Mouse (Mus musculus) heart, embryonic 13.5 days (tissue): ENCODE results near the gene Bysl. TPM values are rescaled to one million over a fixed set of nuclear protein-coding genes. Genes with fewer than 3 reads are reported as not detected.

Experiments
- ATAC-seq: fragments of 200-750 bp; cut with Nextera tagmentation; 2 replicates; pipeline ENCODE4 v1.8.0; 2017; ENCODE audit warnings: moderate TSS enrichment; ENCODE audit not compliant: insufficient number of reproducible peaks, low FRiP score, low TSS enrichment; ENCODE audit errors: extremely low read depth
- H3K27ac ChIP-seq: fragments of 300-500 bp; sonication (generic); replicated peaks from 2 replicates; pipeline ENCODE4 v1.5.1; 2015; ENCODE audit warnings: moderate library complexity, mild to moderate bottlenecking, inconsistent platforms
- H3K27me3 ChIP-seq: fragments of 300-500 bp; sonication (generic); replicated peaks from 2 replicates; pipeline ENCODE4 v1.6.1; 2015; ENCODE audit warnings: mild to moderate bottlenecking, inconsistent platforms
- H3K36me3 ChIP-seq: fragments of 300-500 bp; sonication (generic); 2 replicates; pipeline ENCODE4 v1.6.1; 2015; ENCODE audit warnings: mild to moderate bottlenecking, inconsistent platforms
- H3K4me1 ChIP-seq: fragments of 300-500 bp; sonication (generic); 2 replicates; pipeline ENCODE4 v1.6.1; 2015; ENCODE audit warnings: inconsistent platforms
- H3K4me2 ChIP-seq: fragments of 300-500 bp; sonication (generic); 2 replicates; pipeline ENCODE4 v1.6.1; 2015; ENCODE audit warnings: inconsistent platforms, mild to moderate bottlenecking, moderate library complexity
- H3K4me3 ChIP-seq: fragments of 300-500 bp; sonication (generic); 2 replicates; pipeline ENCODE4 v1.5.1; 2015; ENCODE audit warnings: moderate library complexity, mild to moderate bottlenecking, inconsistent platforms
- H3K9ac ChIP-seq: fragments of 300-500 bp; sonication (generic); 2 replicates; pipeline ENCODE4 v1.6.1; 2015; ENCODE audit warnings: inconsistent platforms, mild to moderate bottlenecking, moderate library complexity
- H3K9me3 ChIP-seq: fragments of 300-500 bp; sonication (generic); 2 replicates; pipeline ENCODE4 v1.6.1; 2016; ENCODE audit warnings: inconsistent platforms
- WGBS: fragments of 180-500 bp; shearing (Covaris S2); methylation state at CpG from one replicate; pipeline ENCODE4 v1.1.7; 2015; ENCODE audit warnings: mixed read lengths; 5-methylcytosine and 5-hydroxymethylcytosine counted together
- polyA plus RNA-seq: library from polyadenylated mRNA; unstranded; fragments of >200 nt; fragmentation: Nextera tagmentation; extraction: Ambion mirVana; gene quantifications from 2 replicates; pipeline ENCODE4 v1.2.1, GENCODE M21; 2015

Gene Bysl
- polyA plus RNA-seq, 1 experiment from 2014 or later: 24.1 TPM

GRCm38 (mm10) chr17:47562875-47563274 lies 48.4 kb downstream of the Bysl start:
- Histone ChIP-seq H3K27me3 (no peaks in the 10 kb centered on the region), H3K9ac (no peak overlapping the region), H3K4me1 (peaks cover 20% of the 10 kb centered on the region), H3K36me3 (no peaks in the 10 kb centered on the region), H3K4me3 (no peak overlapping the region), H3K9me3 (no peaks in the 10 kb centered on the region), H3K27ac (no peak overlapping the region), H3K4me2 (no peak overlapping the region)
- 81% methylated on average over 6 of the region's 6 CpGs for WGBS
- ATAC-seq: no peak

- Histone ChIP-seq H3K27me3 (no peaks in the 10 kb centered on the region), H3K4me2 (0 out of 2 replicates have a peak overlapping the region, but pooled peaks have one; percentile 15), H3K27ac (peak overlapping the region; percentile 61; the same call in 1 of the 2 replicates), H3K36me3 (no peaks in the 10 kb centered on the region), H3K9me3 (no peaks in the 10 kb centered on the region), H3K9ac (peak overlapping the region; percentile 6; the same call in 1 of the 2 replicates), H3K4me1 (peaks cover 13% of the 10 kb centered on the region), H3K4me3 (no peak overlapping the region)
- 30% methylated on average over 6 of the region's 6 CpGs for WGBS
- no peak for ATAC-seq
Measured at GRCm38 (mm10) chr17:47559726-47560125, 51.6 kb downstream of the Bysl start.

DNA sequence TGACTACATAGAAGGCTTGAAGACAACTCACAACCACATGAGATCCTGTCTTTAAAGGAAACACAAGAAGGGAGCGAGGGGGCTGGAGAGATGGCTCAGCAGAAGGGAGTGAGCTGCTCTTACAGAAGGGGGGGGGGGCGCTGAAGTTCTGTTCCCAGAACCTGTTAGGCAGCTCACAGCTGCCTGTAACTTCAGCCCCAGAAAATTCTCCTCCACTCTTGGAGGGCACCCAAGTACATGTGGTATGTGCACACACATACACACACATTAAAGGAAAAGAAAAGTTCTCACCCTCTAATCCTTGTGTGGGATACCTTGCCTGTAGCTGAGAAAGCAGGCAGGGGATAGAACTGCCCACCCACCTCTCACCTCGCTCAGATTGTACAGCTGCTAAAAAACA lies 54.1 kb downstream of the Bysl start:
- Histone ChIP-seq H3K9ac (no peak overlapping the region), H3K36me3 (no peaks in the 10 kb centered on the region), H3K4me1 (peaks cover 13% of the 10 kb centered on the region), H3K9me3 (no peaks in the 10 kb centered on the region), H3K4me3 (no peak overlapping the region), H3K4me2 (no peak overlapping the region), H3K27me3 (no peaks in the 10 kb centered on the region), H3K27ac (no peak overlapping the region)
- ATAC-seq: no peak
- WGBS: 49% methylated on average over 3 of the region's 3 CpGs

DNA sequence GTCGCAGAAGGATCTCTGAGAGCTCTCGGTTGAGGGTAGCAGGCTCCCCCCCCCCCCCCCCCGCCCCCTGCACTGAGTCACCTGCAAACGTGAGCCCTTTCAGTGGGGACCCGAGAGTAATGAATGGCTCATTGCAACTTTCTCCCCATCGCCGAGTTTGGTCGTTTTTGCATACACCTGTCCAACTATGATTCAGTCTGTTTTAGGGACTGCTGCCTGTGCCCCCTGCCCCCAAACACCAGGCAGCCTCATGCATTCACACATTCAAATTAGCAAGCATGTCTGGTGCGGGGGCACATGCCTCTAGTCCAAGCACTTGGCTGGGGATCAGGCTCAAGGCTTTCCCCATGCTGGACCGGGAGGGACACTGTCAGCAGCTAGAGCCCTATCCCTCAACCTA lies 56.7 kb downstream of the Bysl start:
- WGBS: 71% methylated on average over 9 of the region's 10 CpGs
- ATAC-seq: no peak

DNA sequence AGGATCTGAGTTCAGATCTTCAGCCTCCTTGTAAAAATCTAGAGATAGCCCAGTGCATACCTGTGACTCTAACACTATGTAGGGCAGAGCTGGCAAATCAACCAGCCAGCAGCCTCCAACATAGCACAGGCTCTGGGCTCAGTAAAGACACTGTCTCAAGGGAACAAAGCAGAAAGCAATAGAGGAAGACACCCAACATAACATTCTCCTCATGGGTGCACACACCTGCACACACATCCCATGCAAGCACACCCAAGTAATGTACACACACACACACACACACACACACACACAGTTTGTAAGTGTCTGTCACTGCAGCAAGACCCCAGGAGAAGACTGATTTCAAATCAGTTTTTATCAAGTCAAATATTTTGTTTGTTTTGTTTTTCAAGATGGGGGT lies 58.3 kb downstream of the Bysl start:
- H3K9me3 ChIP-seq: no peaks in the 10 kb centered on the region
- no peak overlapping the region for H3K9ac ChIP-seq

More for the DNA sequence above, 56.7 kb downstream of the Bysl start:
- H3K36me3 ChIP-seq: no peaks in the 10 kb centered on the region
- H3K4me2 ChIP-seq: no peak overlapping the region
- H3K27me3 ChIP-seq: no peaks in the 10 kb centered on the region
- H3K4me1 ChIP-seq: peaks cover 7% of the 10 kb centered on the region
- no peaks in the 10 kb centered on the region for H3K9me3 ChIP-seq
- no peak overlapping the region for H3K4me3 ChIP-seq
- no peak overlapping the region for H3K9ac ChIP-seq
- no peak overlapping the region for H3K27ac ChIP-seq

GRCm38 (mm10) chr17:47551049-47551448 lies 60.2 kb downstream of the Bysl start:
- Histone ChIP-seq H3K27ac (no peak overlapping the region), H3K9me3 (no peaks in the 10 kb centered on the region), H3K27me3 (no peaks in the 10 kb centered on the region), H3K4me1 (no peaks in the 10 kb centered on the region), H3K36me3 (no peaks in the 10 kb centered on the region), H3K4me2 (no peak overlapping the region), H3K9ac (no peak overlapping the region), H3K4me3 (no peak overlapping the region)
- ATAC-seq: no peak
- WGBS: 68% methylated on average over 7 of the region's 7 CpGs

More for the DNA sequence above, 58.3 kb downstream of the Bysl start:
- no peaks in the 10 kb centered on the region for H3K4me1 ChIP-seq
- no peaks in the 10 kb centered on the region for H3K36me3 ChIP-seq
- no peaks in the 10 kb centered on the region for H3K27me3 ChIP-seq
- no peak overlapping the region for H3K4me3 ChIP-seq
- H3K27ac ChIP-seq: no peak overlapping the region
- H3K4me2 ChIP-seq: no peak overlapping the region
- ATAC-seq: no peak

Other genes starting within 250 kb of the Bysl start
- gene Mrps10, start 242.6 kb downstream of the Bysl start, polyA plus RNA-seq: 60.6 and 67.7 TPM in 2 replicates
- gene Guca1b, start 226.1 kb downstream of the Bysl start, polyA plus RNA-seq: 1.2 and 1.4 TPM in 2 replicates
- gene Guca1a, start 210.9 kb downstream of the Bysl start, polyA plus RNA-seq: 2.1 and 2.8 TPM in 2 replicates
- 0.82 and 1.2 TPM in 2 replicates for gene AI661453, start 174.9 kb downstream of the Bysl start, polyA plus RNA-seq
- gene 1700001C19Rik, start 174.1 kb downstream of the Bysl start, polyA plus RNA-seq: 0.66 and 0.99 TPM in 2 replicates
- 18.4 and 19.4 TPM in 2 replicates for gene Taf8, start 109.2 kb downstream of the Bysl start, polyA plus RNA-seq
- gene Ccnd3, start 106.4 kb downstream of the Bysl start, polyA plus RNA-seq: 451 and 478 TPM in 2 replicates
- gene Med20, start 90 bp upstream of the Bysl start, polyA plus RNA-seq: 25.1 and 27.5 TPM in 2 replicates
- gene Gm20517, start 97 bp upstream of the Bysl start, polyA plus RNA-seq: 1.2 and 2.1 TPM in 2 replicates
- 2.6 and 3.3 TPM in 2 replicates for gene Usp49, start 19.2 kb upstream of the Bysl start, polyA plus RNA-seq
- gene Tomm6, start 76.9 kb upstream of the Bysl start, polyA plus RNA-seq: 308 and 313 TPM in 2 replicates
- 3.2 and 4.1 TPM in 2 replicates for gene Frs3, start 77.5 kb upstream of the Bysl start, polyA plus RNA-seq
- 0.15 and 0.27 TPM in 2 replicates for gene Gm21981, start 83.0 kb upstream of the Bysl start, polyA plus RNA-seq
- 0.43 and 0.78 TPM in 2 replicates for gene Prickle4, start 83.2 kb upstream of the Bysl start, polyA plus RNA-seq
- gene Pgc, start 115.3 kb upstream of the Bysl start, polyA plus RNA-seq: 0.17 and 0.24 TPM in 2 replicates
- gene Tfeb, start 125.5 kb upstream of the Bysl start, polyA plus RNA-seq: 21.1 and 22.4 TPM in 2 replicates
- 11.9 and 12.5 TPM in 2 replicates for gene Mdfi, start 223.2 kb upstream of the Bysl start, polyA plus RNA-seq